Mouse (Mus musculus): ENCODE measurements around the gene Dnm3.

DNA sequence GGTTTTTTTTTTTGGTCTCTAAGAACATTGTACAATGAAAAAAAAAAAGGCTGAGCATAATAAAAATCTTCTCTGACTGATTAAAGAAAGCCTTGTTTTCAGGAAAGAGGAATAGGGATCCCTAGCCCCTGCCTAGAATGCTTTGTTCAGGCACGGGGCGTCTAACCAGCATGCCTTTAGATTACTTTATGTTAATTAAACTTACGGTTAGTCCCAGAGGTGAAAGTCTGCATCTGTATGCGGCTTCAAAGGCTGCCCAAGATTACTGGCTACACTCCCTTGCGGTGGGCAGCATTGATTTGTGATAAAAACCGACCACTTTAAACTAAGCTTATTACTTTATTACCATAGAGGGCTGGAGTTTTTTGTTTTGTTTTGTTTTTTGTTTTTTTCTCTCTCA lies 424.2 kb downstream of the Dnm3 start:
- no peak for TF ChIP-seq CTCF (IDR thresholded peaks at IDR 0.05; ENCODE audit: control insufficient read depth, insufficient read depth, low read length)
- TF ChIP-seq POLR2A (IDR thresholded peaks at IDR 0.05; ENCODE audit: borderline replicate concordance, control insufficient read depth, low read depth, low read length), result no peak
